Mouse (Mus musculus) urinary bladder, postnatal 0 days (tissue): Measurements from ENCODE around the gene Itgad. TPM values are rescaled to one million over a fixed set of nuclear protein-coding genes. Genes with fewer than 3 reads are reported as not detected.

Source experiments
- polyA plus RNA-seq: library from polyadenylated mRNA; unstranded; fragments of >200 nt; fragmentation: Nextera tagmentation; extraction: Ambion mirVana; gene quantifications from 2 replicates; pipeline ENCODE4 v1.2.1, GENCODE M21; 2015

Itgad gene
- not detected in 2 replicates for polyA plus RNA-seq

DNA sequence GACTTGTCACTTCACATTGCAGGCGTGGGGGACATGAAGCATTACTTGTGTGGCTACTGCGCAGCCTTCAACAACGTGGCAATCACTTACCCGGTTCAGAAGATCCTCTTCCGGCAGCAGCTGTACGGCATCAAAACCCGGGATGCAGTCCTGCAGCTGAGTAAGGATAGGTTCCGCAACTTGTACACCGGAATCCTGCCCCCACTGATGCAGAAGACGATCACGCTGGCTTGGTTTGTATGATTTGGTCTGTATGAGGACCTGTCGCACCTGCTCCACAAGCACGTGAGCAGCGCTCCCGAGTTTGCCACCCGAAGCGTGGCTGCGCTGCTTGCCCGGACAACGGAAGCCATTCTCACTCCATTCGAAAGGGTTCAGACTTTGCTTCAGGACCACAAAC, at the start of gene Itgad:
Gene Itgad (plus strand): TSS at position 301 of the 400 bp plus-strand sequence.

DNA sequence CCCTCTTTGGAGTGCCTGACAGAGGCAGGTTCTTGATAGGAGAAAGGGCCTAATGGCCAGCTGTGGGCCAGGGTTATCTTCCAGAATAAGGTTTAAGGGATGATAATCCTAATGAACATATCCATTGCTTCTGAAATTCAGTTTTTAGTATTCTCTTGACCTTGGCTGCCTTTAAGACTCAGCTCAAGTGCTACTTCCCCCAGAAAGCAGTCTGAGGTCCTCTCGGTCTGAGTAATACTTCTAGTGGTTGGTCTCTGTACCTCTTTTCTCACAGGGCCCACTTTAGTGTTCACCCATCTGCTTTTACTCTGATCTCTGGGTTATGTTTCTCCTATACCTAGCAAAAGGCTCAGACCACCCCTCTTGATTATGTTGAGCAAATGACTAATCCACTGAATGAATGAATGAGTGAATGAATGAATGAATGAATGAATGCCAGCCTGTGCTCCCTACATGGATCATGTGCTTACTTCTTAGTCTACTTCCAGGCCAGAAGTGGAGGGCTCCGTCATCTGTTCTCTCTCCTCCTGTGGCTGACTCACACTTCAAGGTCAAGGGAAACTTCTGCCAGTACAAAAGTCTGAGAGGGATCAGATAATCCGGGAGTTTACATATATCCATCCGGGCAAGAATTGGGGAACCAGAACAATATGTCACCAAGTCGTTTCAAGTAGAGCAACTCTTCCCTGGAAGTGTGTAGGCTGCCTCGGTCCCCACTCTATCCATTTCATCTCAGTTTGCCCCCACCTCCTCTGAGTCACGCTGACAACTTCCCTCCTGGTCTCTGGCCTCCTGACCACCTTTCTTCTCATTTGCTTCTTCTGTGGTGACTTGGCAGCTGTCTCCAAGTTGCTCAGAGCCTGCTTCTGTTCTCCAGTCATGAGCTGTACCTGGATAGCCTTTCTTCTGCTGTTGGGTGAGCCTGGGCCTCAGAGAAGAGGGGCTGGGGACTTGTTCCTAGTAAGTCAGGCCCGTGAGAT, 25.1 kb upstream of the Itgad start, which contains the start of gene Itgax:
Gene Itgax (plus strand): TSS at position 807 of the 980 bp plus-strand sequence.

DNA sequence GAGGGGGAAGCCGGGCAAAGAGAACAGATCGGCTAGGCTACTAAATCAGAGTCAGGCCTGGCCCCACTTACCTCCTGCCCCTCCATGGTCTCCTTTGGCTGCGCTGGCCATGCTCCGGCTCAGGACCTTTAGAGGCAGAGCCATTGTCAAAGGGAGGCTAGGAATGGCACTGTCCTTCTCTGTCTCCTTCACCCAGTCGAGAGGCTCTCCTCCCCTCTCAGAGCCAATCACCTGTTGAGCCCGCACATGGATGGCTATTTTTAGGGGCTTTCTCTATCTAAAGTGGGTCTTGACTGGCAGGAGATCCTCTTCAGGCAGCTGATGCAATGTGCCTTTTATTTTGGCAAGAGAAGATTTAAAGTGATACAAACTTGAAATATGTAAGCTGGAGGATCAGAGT, 52.0 kb downstream of the Itgad start, which contains the start of gene Cox6a2:
Gene Cox6a2 (minus strand): TSS at position 236 of the 400 bp plus-strand sequence.

DNA sequence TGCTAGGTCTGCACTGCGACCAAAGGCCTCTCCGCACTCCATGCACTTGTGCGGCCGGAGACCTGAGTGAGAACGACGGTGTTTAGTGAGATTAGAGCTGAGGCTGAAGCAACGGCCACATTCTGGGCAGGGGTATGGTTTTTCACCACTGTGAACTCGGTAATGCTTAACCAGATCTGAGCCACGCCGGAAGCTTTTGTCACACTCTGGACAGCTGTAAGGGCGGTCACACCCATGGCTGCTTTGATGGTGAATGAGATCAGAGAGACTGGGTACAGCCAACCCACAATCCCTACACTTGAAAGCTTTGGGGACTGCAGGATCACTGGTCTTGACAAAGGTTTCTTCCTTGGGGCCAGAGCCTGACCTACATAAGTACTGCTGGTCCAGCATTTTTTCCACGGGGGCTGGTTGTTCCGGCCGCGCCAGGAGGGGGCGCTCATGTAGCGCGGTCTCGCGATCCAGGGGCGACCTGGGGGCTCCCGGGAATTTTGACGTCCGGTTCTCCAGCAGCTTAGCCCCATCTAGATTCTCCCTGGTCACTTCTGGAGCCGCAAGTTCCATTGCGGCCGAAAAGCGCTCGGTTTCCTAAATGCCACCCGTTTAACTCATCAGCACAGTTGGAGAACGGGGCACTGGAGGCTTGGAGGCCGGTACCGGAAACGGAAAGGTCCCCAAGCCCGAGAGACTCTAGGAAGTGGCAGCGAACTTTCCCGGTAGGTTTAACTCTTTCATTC, 82.8 kb downstream of the Itgad start, which contains the start of gene Armc5:
Gene Armc5 (plus strand): TSS at position 487 of the 737 bp plus-strand sequence.

DNA sequence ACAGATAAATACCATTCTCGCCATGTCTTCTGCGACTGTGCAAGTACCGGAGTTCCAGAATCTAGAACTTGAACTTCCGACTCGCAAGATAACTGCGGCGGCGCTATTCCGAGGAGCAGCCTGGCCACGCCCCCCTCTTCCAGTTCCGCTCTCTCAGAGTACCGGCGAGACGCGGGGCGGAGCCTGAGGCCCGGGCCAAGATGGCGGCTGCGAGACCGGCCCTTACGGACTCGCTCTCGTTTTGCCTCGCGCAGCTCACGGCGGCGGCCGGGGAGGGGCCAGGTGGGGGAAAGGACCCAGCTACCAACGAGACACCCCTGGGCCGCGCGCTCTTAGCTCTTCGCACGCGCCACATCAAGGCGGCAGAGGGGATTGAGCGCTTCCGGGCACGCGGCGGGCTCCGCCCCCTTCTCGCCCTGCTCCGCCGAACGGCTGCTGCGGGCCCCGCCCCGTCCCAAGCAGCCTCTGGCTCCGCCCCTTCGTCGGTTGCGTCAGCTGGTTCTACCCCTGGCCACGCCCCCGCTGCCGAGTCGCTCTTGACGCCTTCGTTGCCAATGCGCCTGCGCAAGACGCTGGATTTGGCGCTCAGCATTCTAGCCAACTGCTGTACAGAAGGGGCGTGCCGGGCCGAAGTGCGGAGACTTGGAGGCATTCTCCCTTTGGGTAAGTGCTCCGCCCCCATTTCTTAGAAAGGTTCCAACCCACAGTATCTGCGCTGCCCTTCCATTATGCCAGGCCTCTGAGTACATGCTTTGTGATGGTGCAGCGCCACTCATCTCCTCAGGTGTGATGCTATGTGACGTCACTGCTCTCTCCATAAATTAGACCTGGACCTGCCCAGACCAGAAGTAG, 84.0 kb downstream of the Itgad start, which contains the start of gene 9130023H24Rik:
Gene 9130023H24Rik (minus strand): TSS at position 105 of the 852 bp plus-strand sequence.

DNA sequence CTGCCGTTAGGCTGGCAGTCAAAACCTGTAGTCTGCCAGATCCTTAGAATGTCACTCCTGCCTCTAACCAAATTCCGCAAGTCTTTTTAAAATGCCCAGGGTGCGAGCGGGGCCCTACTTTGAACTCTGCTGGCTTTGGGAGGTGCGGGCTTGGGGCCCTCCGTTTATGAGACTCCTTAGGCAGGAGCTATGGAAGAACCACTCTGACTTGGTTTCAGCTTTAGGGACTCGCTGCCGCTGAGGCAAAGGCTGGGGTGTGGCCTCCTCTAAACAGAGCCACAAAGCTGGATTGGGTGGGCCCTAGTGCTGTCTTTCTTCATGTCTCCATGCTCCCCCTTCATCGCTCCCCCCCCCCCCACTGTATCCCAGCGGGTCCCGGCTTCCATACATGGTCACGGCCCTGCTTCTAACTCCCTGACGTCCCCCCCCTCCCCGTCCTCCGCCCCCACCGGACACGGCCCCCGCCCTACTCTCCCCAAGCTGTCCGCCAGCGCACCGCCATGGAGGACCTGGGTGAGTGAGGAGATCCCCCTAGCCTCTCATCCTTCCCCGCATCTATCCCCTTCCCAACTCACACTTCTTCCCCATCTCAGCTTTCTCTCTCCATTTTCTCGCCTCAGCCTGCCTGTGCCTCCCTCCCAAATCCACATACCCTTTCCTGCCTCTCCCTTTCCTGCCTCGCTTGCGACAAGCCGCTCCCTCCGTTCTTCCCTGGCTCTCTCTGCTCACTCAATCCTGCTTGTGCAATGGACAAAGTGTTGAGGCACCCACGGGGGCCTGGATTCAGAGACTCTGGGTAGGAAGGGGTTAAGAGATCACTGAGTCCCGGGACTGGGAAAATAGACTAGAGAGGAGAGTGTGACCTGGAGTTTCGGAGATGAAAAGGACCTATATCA, 92.6 kb downstream of the Itgad start, which contains the start of gene Tgfb1i1:
Gene Tgfb1i1 (plus strand): TSS at position 317 of the 896 bp plus-strand sequence.

DNA sequence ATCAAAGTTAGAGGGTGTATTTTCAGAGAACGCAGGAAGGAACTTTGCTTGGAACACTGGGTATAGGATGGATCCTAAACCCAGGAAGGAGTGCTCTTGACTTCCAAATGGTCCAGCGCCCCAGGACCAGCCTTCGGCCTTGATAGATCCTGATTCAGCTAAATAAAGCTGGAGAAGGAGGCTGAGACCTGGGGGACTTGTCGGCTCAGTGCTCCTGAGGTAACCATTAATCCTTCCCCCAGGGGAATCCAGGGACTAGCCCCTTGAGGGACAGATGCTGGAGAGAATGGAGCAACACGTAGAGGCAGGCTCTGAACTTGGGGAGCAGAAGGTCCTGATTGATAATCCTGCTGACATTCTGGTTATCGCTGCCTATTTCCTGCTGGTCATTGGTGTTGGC, 111.2 kb downstream of the Itgad start, which contains the start of gene Slc5a2:
Gene Slc5a2 (plus strand): TSS at position 247 of the 400 bp plus-strand sequence.

Other genes starting within 250 kb of the Itgad start
- 16.2 and 16.4 TPM in 2 replicates for gene Kat8, start 241.9 kb upstream of the Itgad start, polyA plus RNA-seq
- 27.0 and 30.7 TPM in 2 replicates for gene Prss8, start 224.3 kb upstream of the Itgad start, polyA plus RNA-seq
- gene Prss36, start 207.7 kb upstream of the Itgad start, polyA plus RNA-seq: 7.0 and 8.1 TPM in 2 replicates
- gene Fus, start 186.9 kb upstream of the Itgad start, polyA plus RNA-seq: 172 TPM in 2 replicates
- gene Pycard, start 160.5 kb upstream of the Itgad start, polyA plus RNA-seq: 74.4 and 124 TPM in 2 replicates
- 0.10 and 0.20 TPM in 2 replicates for gene Trim72, start 150.4 kb upstream of the Itgad start, polyA plus RNA-seq
- gene Itgam, start 91.7 kb upstream of the Itgad start, polyA plus RNA-seq: 5.6 and 33.1 TPM in 2 replicates
- gene Gm49368, start 91.7 kb upstream of the Itgad start, polyA plus RNA-seq: 0.80 TPM in 1 of 2 replicates, not detected in the other
- gene Itgax, start 24.8 kb upstream of the Itgad start, polyA plus RNA-seq: 0.07 and 0.29 TPM in 2 replicates
- gene Cox6a2, start 52.0 kb downstream of the Itgad start, polyA plus RNA-seq: 0.26 TPM in 1 of 2 replicates, not detected in the other
- gene Armc5, start 83.0 kb downstream of the Itgad start, polyA plus RNA-seq: 14.9 and 15.4 TPM in 2 replicates
- 4.9 and 5.1 TPM in 2 replicates for gene 9130023H24Rik, start 83.7 kb downstream of the Itgad start, polyA plus RNA-seq
- gene Tgfb1i1, start 92.4 kb downstream of the Itgad start, polyA plus RNA-seq: 540 and 628 TPM in 2 replicates
- not detected in 2 replicates for gene Slc5a2, start 111.3 kb downstream of the Itgad start, polyA plus RNA-seq
- gene BC017158, start 143.8 kb downstream of the Itgad start, polyA plus RNA-seq: 29.1 and 30.7 TPM in 2 replicates